Mouse (Mus musculus): ENCODE data around the gene Grwd1. TPM values are rescaled to one million over a fixed set of nuclear protein-coding genes. Genes with fewer than 3 reads are reported as not detected.

Gene Grwd1
- polyA plus RNA-seq, 2 experiments = 12.8 to 23.0 TPM

DNA sequence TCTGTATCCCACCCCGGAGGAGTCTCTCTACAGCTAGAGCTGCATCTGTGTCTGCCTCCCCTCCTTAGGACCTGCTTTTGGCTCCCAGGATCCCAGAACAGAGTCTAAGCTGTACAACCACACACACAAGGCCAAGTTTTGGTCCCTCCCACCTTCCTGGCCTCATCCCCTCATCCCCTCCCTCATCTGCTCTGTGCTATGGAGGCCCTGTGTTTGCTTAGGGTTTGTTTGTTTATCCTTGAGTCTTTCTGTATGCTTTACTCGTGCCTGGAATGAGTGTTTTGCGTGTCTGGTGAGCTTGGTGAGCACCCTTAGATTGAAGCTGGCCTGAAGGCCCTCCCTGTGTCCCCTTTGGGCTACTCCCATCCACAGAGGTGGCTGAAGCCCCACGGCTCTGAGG, 28.3 kb upstream of the Grwd1 start:
- Histone ChIP-seq H3K27ac (no peak overlapping the region), H3K9ac (replicated peaks) (no peak overlapping the region), H3K9me3 (ENCODE audit: control insufficient read depth, low read length) (no peaks in the 10 kb centered on the region), H3K27me3 (ENCODE audit: control insufficient read depth, insufficient read depth, low read length) (peaks cover 18% of the 10 kb centered on the region), H3K4me2 (ENCODE audit: low read depth) (no peak overlapping the region), H3K36me3 (replicated peaks; ENCODE audit: control insufficient read depth, insufficient read depth, low read depth) (no peaks in the 10 kb centered on the region), H3K4me3 (ENCODE audit: insufficient read depth in 1 of 2, low read depth in 2 of 2, low read length in 2 of 2) (no peak overlapping the region), H3K4me1 (replicated peaks; ENCODE audit: control insufficient read depth in 2 of 2, insufficient read depth in 2 of 2, low read length in 1 of 2) (no peaks in the 10 kb centered on the region)
- TF ChIP-seq EP300 (IDR thresholded peaks at IDR 0.05; ENCODE audit: low read depth) (no peak), CTCF (IDR thresholded peaks at IDR 0.05; ENCODE audit: low read depth) (no peak)
- ATAC-seq (ENCODE audit: insufficient read depth) (no peak), DNase-seq (ENCODE audit: low read depth in 3 of 3, low spot score in 3 of 3) (no peak)
- 35% methylated on average over 4 of the region's 4 CpGs for WGBS (ENCODE audit: insufficient replicate concordance)

- WGBS (ENCODE audit: insufficient replicate concordance) = 2% methylated on average over 30 of the region's 30 CpGs
- Histone ChIP-seq H3K9me3 (ENCODE audit: control insufficient read depth, low read length) (no peaks in the 10 kb centered on the region), H3K27me3 (ENCODE audit: control insufficient read depth, insufficient read depth, low read length) (peaks cover 18% of the 10 kb centered on the region), H3K27ac (no peak overlapping the region), H3K36me3 (replicated peaks; ENCODE audit: control insufficient read depth, insufficient read depth, low read depth) (no peaks in the 10 kb centered on the region), H3K9ac (replicated peaks) (no peak overlapping the region), H3K4me2 (ENCODE audit: low read depth) (peak overlapping the region; percentile 18), H3K4me3 (ENCODE audit: insufficient read depth in 1 of 2, low read depth in 2 of 2, low read length in 2 of 2) (peak overlapping the region in 1 of 2 experiments; percentile 12; a peak in 1 of 4 replicates), H3K4me1 (replicated peaks; ENCODE audit: control insufficient read depth in 2 of 2, insufficient read depth in 2 of 2, low read length in 1 of 2) (no peaks in the 10 kb centered on the region)
- no peak for DNase-seq (ENCODE audit: low read depth in 3 of 3, low spot score in 3 of 3)
- ATAC-seq (ENCODE audit: insufficient read depth) = no peak
- TF ChIP-seq CTCF (IDR thresholded peaks at IDR 0.05; ENCODE audit: low read depth) = no peak
- TF ChIP-seq EP300 (IDR thresholded peaks at IDR 0.05; ENCODE audit: low read depth) = no peak
Measured at GRCm38 (mm10) chr7:45856950-45857901, 26.5 kb upstream of the Grwd1 start.

DNA sequence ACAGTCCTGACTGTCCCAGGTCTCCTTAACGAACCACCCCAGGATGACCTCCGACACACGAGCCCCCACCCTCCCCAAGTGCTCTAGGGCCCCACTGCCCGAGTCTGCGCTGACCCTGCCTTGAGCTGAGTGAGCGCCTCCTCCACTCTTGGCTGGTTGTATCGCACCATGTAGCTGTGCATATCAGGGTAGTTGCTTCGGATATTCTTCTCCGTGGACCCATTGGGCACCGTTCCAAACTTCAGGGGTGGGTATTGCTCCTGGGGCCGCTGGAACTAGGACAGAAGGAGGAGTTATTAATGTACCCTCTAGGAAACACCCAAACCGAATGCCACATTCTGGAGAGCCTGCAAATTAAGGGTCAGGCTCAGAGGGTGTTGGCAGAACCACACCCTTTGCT, 22.3 kb upstream of the Grwd1 start:
- Histone ChIP-seq H3K4me3 (ENCODE audit: insufficient read depth in 1 of 2, low read depth in 2 of 2, low read length in 2 of 2) (no peak overlapping the region), H3K36me3 (replicated peaks; ENCODE audit: control insufficient read depth, insufficient read depth, low read depth) (no peaks in the 10 kb centered on the region), H3K4me1 (replicated peaks; ENCODE audit: control insufficient read depth in 2 of 2, insufficient read depth in 2 of 2, low read length in 1 of 2) (no peaks in the 10 kb centered on the region), H3K9me3 (ENCODE audit: control insufficient read depth, low read length) (no peaks in the 10 kb centered on the region), H3K4me2 (ENCODE audit: low read depth) (no peak overlapping the region), H3K27ac (no peak overlapping the region), H3K9ac (replicated peaks) (no peak overlapping the region), H3K27me3 (ENCODE audit: control insufficient read depth, insufficient read depth, low read length) (peaks cover 15% of the 10 kb centered on the region)
- DNase-seq (ENCODE audit: low read depth in 3 of 3, low spot score in 3 of 3) = no peak
- ATAC-seq (ENCODE audit: insufficient read depth) = no peak
- TF ChIP-seq EP300 (IDR thresholded peaks at IDR 0.05; ENCODE audit: low read depth) (no peak), CTCF (IDR thresholded peaks at IDR 0.05; ENCODE audit: low read depth) (no peak)
- 64% methylated on average over 12 of the region's 12 CpGs for WGBS (ENCODE audit: insufficient replicate concordance)

DNA sequence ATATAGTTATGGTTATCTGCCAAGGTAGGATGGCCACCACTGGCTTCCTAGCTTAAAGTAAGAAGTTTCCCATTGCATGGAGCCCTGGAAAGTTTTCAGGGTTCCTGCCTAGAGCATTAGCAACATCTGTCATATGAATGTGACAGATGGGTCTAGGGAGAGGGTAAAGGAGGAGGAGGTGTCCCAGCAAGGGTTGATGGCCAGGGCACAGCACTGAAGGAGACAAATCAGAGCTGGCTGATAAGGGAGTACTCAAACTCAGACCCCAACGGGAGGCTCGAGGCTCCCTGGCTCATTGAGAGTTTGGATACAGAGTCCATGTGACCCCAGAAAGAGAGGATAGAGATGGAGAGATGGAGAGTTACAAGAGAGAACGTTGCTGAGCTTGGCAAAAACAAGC, 19.9 kb upstream of the Grwd1 start:
- ATAC-seq (ENCODE audit: insufficient read depth) (no peak), DNase-seq (ENCODE audit: low read depth in 3 of 3, low spot score in 3 of 3) (no peak)
- Histone ChIP-seq H3K4me3 (ENCODE audit: insufficient read depth in 1 of 2, low read depth in 2 of 2, low read length in 2 of 2) (no peak overlapping the region), H3K4me1 (replicated peaks; ENCODE audit: control insufficient read depth in 2 of 2, insufficient read depth in 2 of 2, low read length in 1 of 2) (no peaks in the 10 kb centered on the region), H3K27me3 (ENCODE audit: control insufficient read depth, insufficient read depth, low read length) (peaks cover 6% of the 10 kb centered on the region; the same call in 1 of the 2 replicates), H3K4me2 (ENCODE audit: low read depth) (no peak overlapping the region), H3K36me3 (replicated peaks; ENCODE audit: control insufficient read depth, insufficient read depth, low read depth) (no peaks in the 10 kb centered on the region), H3K9me3 (ENCODE audit: control insufficient read depth, low read length) (no peaks in the 10 kb centered on the region), H3K9ac (replicated peaks) (no peak overlapping the region), H3K27ac (no peak overlapping the region)
- no peak for TF ChIP-seq EP300 (IDR thresholded peaks at IDR 0.05; ENCODE audit: low read depth)
- TF ChIP-seq CTCF (IDR thresholded peaks at IDR 0.05; ENCODE audit: low read depth) = no peak
- 58% methylated on average over 3 of the region's 3 CpGs for WGBS (ENCODE audit: insufficient replicate concordance)

DNA sequence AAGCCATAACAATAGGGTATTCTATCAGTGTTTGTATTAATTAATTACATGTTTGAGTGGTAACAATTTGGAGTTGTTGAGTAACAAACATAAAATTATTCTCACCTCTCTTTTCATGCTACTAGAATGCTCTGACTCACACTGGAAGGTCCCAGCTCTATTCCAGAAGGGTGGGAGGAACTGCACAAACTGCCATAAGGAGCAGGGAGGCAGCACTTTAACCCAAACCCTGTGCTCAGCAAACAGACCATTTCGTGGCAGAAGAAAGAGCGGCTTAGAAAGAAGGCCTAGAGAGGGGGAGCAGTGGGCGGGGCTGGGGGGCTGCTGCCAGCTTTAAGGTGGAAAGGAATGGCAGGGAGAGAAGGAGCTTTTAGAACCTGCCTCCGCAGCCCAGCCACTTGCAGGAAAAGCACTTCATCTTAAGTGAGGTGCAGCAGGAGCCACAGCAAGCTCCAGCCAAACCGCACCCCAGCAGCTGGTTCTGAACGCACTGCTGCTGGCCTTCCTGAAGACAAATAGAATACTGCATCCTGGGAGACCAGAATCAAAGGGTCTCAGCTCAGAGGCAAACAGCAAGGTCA, 17.8 kb upstream of the Grwd1 start:
- H3K9ac ChIP-seq (replicated peaks) = no peak overlapping the region
- peaks cover 6% of the 10 kb centered on the region; the same call in 1 of the 2 replicates for H3K27me3 ChIP-seq (ENCODE audit: control insufficient read depth, insufficient read depth, low read length)
- no peak for ATAC-seq (ENCODE audit: insufficient read depth)
- H3K4me1 ChIP-seq (replicated peaks; ENCODE audit: control insufficient read depth in 2 of 2, insufficient read depth in 2 of 2, low read length in 1 of 2) = no peaks in the 10 kb centered on the region
- no peak for TF ChIP-seq EP300 (IDR thresholded peaks at IDR 0.05; ENCODE audit: low read depth)
- no peak for TF ChIP-seq CTCF (IDR thresholded peaks at IDR 0.05; ENCODE audit: low read depth)
- no peaks in the 10 kb centered on the region for H3K36me3 ChIP-seq (replicated peaks; ENCODE audit: control insufficient read depth, insufficient read depth, low read depth)
- 32% methylated on average over 6 of the region's 6 CpGs for WGBS (ENCODE audit: insufficient replicate concordance)
- H3K4me2 ChIP-seq (ENCODE audit: low read depth) = no peak overlapping the region
- H3K9me3 ChIP-seq (ENCODE audit: control insufficient read depth, low read length) = no peaks in the 10 kb centered on the region
- H3K27ac ChIP-seq = no peak overlapping the region
- H3K4me3 ChIP-seq (ENCODE audit: insufficient read depth in 1 of 2, low read depth in 2 of 2, low read length in 2 of 2) = no peak overlapping the region
- DNase-seq (ENCODE audit: low read depth in 3 of 3, low spot score in 3 of 3) = no peak
